Mouse (Mus musculus): ENCODE results near the gene Pmp22. TPM values are rescaled to one million over a fixed set of nuclear protein-coding genes. Genes with fewer than 3 reads are reported as not detected.

Gene Pmp22
- 24.3 and 37.4 TPM in 2 replicates for polyA plus RNA-seq (2015; fragmentation: Nextera tagmentation; extraction: Ambion mirVana)

DNA sequence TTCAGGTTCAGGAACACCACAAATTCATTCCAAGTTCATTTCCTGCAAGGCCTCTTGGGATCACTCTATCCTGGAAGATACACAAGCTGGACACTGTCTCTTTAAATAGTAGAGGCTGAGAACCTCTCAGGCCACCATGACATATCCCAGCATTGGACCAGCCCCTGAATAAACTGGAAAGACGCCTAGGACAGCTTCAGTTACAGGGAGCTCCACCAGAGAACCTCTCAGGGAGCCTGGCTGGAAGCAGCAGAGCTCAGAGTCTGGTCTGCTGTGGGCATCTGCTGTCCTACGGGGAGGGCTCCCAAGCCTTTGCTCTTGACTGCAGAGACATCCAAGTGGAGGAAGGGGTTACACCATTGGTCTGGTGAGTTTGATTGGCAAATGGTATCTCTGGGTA lies at the start of gene Pmp22:
TSS of gene Pmp22 (plus strand) at position 199 of the 400 bp plus-strand sequence.
- H3K27me3 ChIP-seq (replicated peaks; ENCODE audit: control insufficient read depth, insufficient read depth, low read length) = peaks cover 39% of the 10 kb centered on the region
- H3K4me3 ChIP-seq (replicated peaks; ENCODE audit: low read length) = no peak within 1 kb of the TSS

GRCm38 (mm10) chr11:63084536-63084935 lies 44.2 kb upstream of the Pmp22 start:
- Histone ChIP-seq H3K4me2 (ENCODE audit: low read length) (no peak overlapping the region), H3K36me3 (ENCODE audit: control insufficient read depth, insufficient read depth) (no peaks in the 10 kb centered on the region), H3K4me1 (replicated peaks; ENCODE audit: control insufficient read depth, insufficient read depth, low read length) (no peaks in the 10 kb centered on the region), H3K9me3 (ENCODE audit: control insufficient read depth, low read length) (peaks cover 4% of the 10 kb centered on the region; the same call in 1 of the 2 replicates), H3K4me3 (replicated peaks; ENCODE audit: low read length) (no peak overlapping the region), H3K27me3 (replicated peaks; ENCODE audit: control insufficient read depth, insufficient read depth, low read length) (no peaks in the 10 kb centered on the region), H3K27ac (ENCODE audit: low read length) (no peak overlapping the region), H3K9ac (replicated peaks; ENCODE audit: low read depth, low read length) (no peak overlapping the region)
- no peak for ATAC-seq
- WGBS = 81% methylated on average over 3 of the region's 3 CpGs

More for the DNA sequence above, at the start of gene Pmp22:
- Histone ChIP-seq H3K36me3 (ENCODE audit: control insufficient read depth, insufficient read depth) (no peaks in the 10 kb centered on the region), H3K4me1 (replicated peaks; ENCODE audit: control insufficient read depth, insufficient read depth, low read length) (peaks cover 29% of the 10 kb centered on the region), H3K4me2 (ENCODE audit: low read length) (no peak within 1 kb of the TSS), H3K9ac (replicated peaks; ENCODE audit: low read depth, low read length) (no peak within 1 kb of the TSS), H3K9me3 (ENCODE audit: control insufficient read depth, low read length) (no peaks in the 10 kb centered on the region), H3K27ac (ENCODE audit: low read length) (no peak within 1 kb of the TSS)
- 81% methylated on average over 2 of the region's 2 CpGs for WGBS
- no peak for ATAC-seq

GRCm38 (mm10) chr11:63088672-63089071 lies 40.1 kb upstream of the Pmp22 start:
- no peaks in the 10 kb centered on the region for H3K36me3 ChIP-seq (ENCODE audit: control insufficient read depth, insufficient read depth)
- no peak overlapping the region for H3K27ac ChIP-seq (ENCODE audit: low read length)
- no peaks in the 10 kb centered on the region for H3K4me1 ChIP-seq (replicated peaks; ENCODE audit: control insufficient read depth, insufficient read depth, low read length)
- H3K4me3 ChIP-seq (replicated peaks; ENCODE audit: low read length) = no peak overlapping the region
- WGBS = 96% methylated on average over 6 of the region's 6 CpGs
- peaks cover 4% of the 10 kb centered on the region; the same call in 1 of the 2 replicates for H3K9me3 ChIP-seq (ENCODE audit: control insufficient read depth, low read length)
- H3K27me3 ChIP-seq (replicated peaks; ENCODE audit: control insufficient read depth, insufficient read depth, low read length) = no peaks in the 10 kb centered on the region
- no peak overlapping the region for H3K9ac ChIP-seq (replicated peaks; ENCODE audit: low read depth, low read length)
- H3K4me2 ChIP-seq (ENCODE audit: low read length) = no peak overlapping the region
- no peak for ATAC-seq

GRCm38 (mm10) chr11:63090210-63090609 lies 38.6 kb upstream of the Pmp22 start:
- H3K4me1 ChIP-seq (replicated peaks; ENCODE audit: control insufficient read depth, insufficient read depth, low read length) = no peaks in the 10 kb centered on the region
- WGBS = 56% methylated on average over 4 of the region's 4 CpGs
- no peak overlapping the region for H3K4me3 ChIP-seq (replicated peaks; ENCODE audit: low read length)
- no peak overlapping the region for H3K9ac ChIP-seq (replicated peaks; ENCODE audit: low read depth, low read length)
- no peaks in the 10 kb centered on the region for H3K36me3 ChIP-seq (ENCODE audit: control insufficient read depth, insufficient read depth)
- no peak for ATAC-seq
- H3K27me3 ChIP-seq (replicated peaks; ENCODE audit: control insufficient read depth, insufficient read depth, low read length) = no peaks in the 10 kb centered on the region
- no peak overlapping the region for H3K4me2 ChIP-seq (ENCODE audit: low read length)
- no peak overlapping the region for H3K27ac ChIP-seq (ENCODE audit: low read length)
- H3K9me3 ChIP-seq (ENCODE audit: control insufficient read depth, low read length) = no peaks in the 10 kb centered on the region; the same call in 1 of the 2 replicates

DNA sequence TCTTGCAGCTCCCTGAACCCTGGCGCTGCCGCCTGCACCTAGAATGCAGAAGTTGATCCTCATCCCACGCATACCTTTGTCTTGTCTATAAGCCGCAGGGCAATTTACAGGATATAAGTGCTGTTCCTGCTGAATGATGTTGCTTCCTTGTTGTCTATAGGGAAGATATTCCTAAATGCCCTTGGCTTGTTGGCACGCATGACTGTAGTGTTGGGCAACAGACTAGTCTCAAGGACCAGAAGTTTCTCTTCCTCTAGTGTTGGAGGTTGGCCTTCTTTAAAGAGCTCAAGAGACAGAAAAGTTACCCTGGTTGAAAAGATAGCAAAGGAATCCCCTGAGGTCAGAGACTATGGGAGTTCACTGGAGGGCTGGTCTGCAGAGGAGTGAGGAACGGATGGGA lies 37.8 kb upstream of the Pmp22 start:
- 93% methylated on average over 6 of the region's 6 CpGs for WGBS
- Histone ChIP-seq H3K36me3 (ENCODE audit: control insufficient read depth, insufficient read depth) (no peaks in the 10 kb centered on the region), H3K9ac (replicated peaks; ENCODE audit: low read depth, low read length) (no peak overlapping the region), H3K27ac (ENCODE audit: low read length) (no peak overlapping the region), H3K4me3 (replicated peaks; ENCODE audit: low read length) (no peak overlapping the region), H3K4me1 (replicated peaks; ENCODE audit: control insufficient read depth, insufficient read depth, low read length) (no peaks in the 10 kb centered on the region), H3K27me3 (replicated peaks; ENCODE audit: control insufficient read depth, insufficient read depth, low read length) (no peaks in the 10 kb centered on the region), H3K9me3 (ENCODE audit: control insufficient read depth, low read length) (no peaks in the 10 kb centered on the region), H3K4me2 (ENCODE audit: low read length) (no peak overlapping the region)
- ATAC-seq = no peak

GRCm38 (mm10) chr11:63092271-63092670 lies 36.5 kb upstream of the Pmp22 start:
- H3K4me1 ChIP-seq (replicated peaks; ENCODE audit: control insufficient read depth, insufficient read depth, low read length) = no peaks in the 10 kb centered on the region
- ATAC-seq = no peak
- 73% methylated on average over 5 of the region's 5 CpGs for WGBS

DNA sequence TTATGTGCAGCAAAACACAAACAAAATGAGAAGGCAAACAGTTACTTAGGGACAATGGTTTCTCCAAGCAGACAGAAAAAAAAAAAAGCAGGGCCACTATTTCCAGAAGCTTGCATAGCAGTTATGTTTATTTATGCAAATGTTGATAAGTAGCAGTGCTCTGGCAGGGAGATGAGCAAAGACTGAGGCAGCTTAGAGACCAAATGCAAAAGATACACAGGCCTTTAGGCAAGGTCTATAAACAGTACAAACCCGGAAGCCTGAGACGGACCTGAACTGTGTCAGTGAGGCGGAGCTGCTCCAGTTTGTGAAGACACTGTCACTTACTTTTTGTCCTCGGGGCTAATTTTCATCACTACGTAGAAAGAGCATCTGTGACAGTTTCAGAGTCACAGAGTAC lies 35.2 kb upstream of the Pmp22 start:
- H3K36me3 ChIP-seq (ENCODE audit: control insufficient read depth, insufficient read depth) = no peaks in the 10 kb centered on the region
- WGBS = 85% methylated on average over 5 of the region's 5 CpGs

More at GRCm38 (mm10) chr11:63092271-63092670, 36.5 kb upstream of the Pmp22 start:
- H3K4me2 ChIP-seq (ENCODE audit: low read length) = no peak overlapping the region
- no peaks in the 10 kb centered on the region for H3K9me3 ChIP-seq (ENCODE audit: control insufficient read depth, low read length)
- no peaks in the 10 kb centered on the region for H3K27me3 ChIP-seq (replicated peaks; ENCODE audit: control insufficient read depth, insufficient read depth, low read length)
- H3K27ac ChIP-seq (ENCODE audit: low read length) = no peak overlapping the region
- no peak overlapping the region for H3K9ac ChIP-seq (replicated peaks; ENCODE audit: low read depth, low read length)
- no peak overlapping the region for H3K4me3 ChIP-seq (replicated peaks; ENCODE audit: low read length)
- H3K36me3 ChIP-seq (ENCODE audit: control insufficient read depth, insufficient read depth) = no peaks in the 10 kb centered on the region

GRCm38 (mm10) chr11:63094496-63094895 lies 34.3 kb upstream of the Pmp22 start:
- Histone ChIP-seq H3K4me1 (replicated peaks; ENCODE audit: control insufficient read depth, insufficient read depth, low read length) (no peaks in the 10 kb centered on the region), H3K36me3 (ENCODE audit: control insufficient read depth, insufficient read depth) (no peaks in the 10 kb centered on the region), H3K4me2 (ENCODE audit: low read length) (no peak overlapping the region), H3K27me3 (replicated peaks; ENCODE audit: control insufficient read depth, insufficient read depth, low read length) (no peaks in the 10 kb centered on the region), H3K27ac (ENCODE audit: low read length) (no peak overlapping the region), H3K9ac (replicated peaks; ENCODE audit: low read depth, low read length) (no peak overlapping the region), H3K4me3 (replicated peaks; ENCODE audit: low read length) (no peak overlapping the region), H3K9me3 (ENCODE audit: control insufficient read depth, low read length) (no peaks in the 10 kb centered on the region)
- ATAC-seq = no peak
- 80% methylated on average over 8 of the region's 8 CpGs for WGBS

More for the DNA sequence above, 35.2 kb upstream of the Pmp22 start:
- Histone ChIP-seq H3K9ac (replicated peaks; ENCODE audit: low read depth, low read length) (no peak overlapping the region), H3K4me3 (replicated peaks; ENCODE audit: low read length) (no peak overlapping the region), H3K4me2 (ENCODE audit: low read length) (no peak overlapping the region), H3K27ac (ENCODE audit: low read length) (no peak overlapping the region), H3K9me3 (ENCODE audit: control insufficient read depth, low read length) (no peaks in the 10 kb centered on the region), H3K4me1 (replicated peaks; ENCODE audit: control insufficient read depth, insufficient read depth, low read length) (no peaks in the 10 kb centered on the region), H3K27me3 (replicated peaks; ENCODE audit: control insufficient read depth, insufficient read depth, low read length) (no peaks in the 10 kb centered on the region)
- ATAC-seq = no peak

DNA sequence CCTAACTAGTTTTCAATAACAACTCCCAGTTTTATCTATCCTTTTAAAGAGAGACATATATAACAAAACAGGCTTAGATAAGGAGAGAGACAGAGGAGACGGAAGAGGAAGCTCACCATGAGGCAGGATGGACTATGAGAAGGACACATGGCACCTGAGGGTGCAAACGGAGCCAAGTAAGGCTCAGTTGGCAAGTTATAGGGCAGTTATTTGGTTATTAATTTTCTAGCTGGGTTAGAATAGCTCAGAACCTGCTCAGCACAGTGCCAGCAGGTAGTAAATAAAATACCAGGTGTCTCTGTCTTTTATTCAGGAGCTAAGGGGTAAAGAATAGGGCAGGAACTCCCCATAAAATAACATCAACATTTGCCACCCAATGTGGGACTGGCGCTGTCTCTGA lies 30.8 kb upstream of the Pmp22 start:
- Histone ChIP-seq H3K4me1 (replicated peaks; ENCODE audit: control insufficient read depth, insufficient read depth, low read length) (no peaks in the 10 kb centered on the region), H3K9me3 (ENCODE audit: control insufficient read depth, low read length) (no peaks in the 10 kb centered on the region), H3K4me3 (replicated peaks; ENCODE audit: low read length) (no peak overlapping the region), H3K36me3 (ENCODE audit: control insufficient read depth, insufficient read depth) (no peaks in the 10 kb centered on the region), H3K4me2 (ENCODE audit: low read length) (no peak overlapping the region), H3K27me3 (replicated peaks; ENCODE audit: control insufficient read depth, insufficient read depth, low read length) (no peaks in the 10 kb centered on the region), H3K27ac (ENCODE audit: low read length) (no peak overlapping the region), H3K9ac (replicated peaks; ENCODE audit: low read depth, low read length) (no peak overlapping the region)
- ATAC-seq = no peak
- WGBS = 86% methylated on average over 3 of the region's 3 CpGs

DNA sequence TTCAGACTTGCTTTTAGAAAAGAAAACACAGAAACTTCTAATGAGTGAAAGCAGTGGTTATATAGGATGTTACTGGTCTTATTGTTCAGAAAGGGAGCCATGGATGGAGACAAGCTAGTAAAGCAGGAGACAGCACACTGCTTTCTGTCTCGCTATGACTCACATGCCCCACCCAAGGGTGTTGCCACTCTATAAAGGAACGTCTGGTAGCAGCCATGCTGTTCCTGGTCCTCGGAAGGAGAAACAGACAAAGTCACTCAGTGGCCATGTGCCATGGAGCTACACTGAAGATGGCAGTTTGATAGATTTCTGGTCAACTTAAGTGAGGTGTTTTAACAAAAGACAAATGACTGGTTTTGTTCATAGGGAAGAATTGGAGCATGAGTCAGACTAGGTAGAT lies 29.4 kb upstream of the Pmp22 start:
- WGBS = 81% methylated on average over 3 of the region's 3 CpGs
- ATAC-seq = no peak

More for the DNA sequence above, 29.4 kb upstream of the Pmp22 start:
- Histone ChIP-seq H3K4me3 (replicated peaks; ENCODE audit: low read length) (no peak overlapping the region), H3K4me2 (ENCODE audit: low read length) (no peak overlapping the region), H3K4me1 (replicated peaks; ENCODE audit: control insufficient read depth, insufficient read depth, low read length) (no peaks in the 10 kb centered on the region), H3K9ac (replicated peaks; ENCODE audit: low read depth, low read length) (no peak overlapping the region), H3K27me3 (replicated peaks; ENCODE audit: control insufficient read depth, insufficient read depth, low read length) (no peaks in the 10 kb centered on the region; the same call in 1 of the 2 replicates), H3K9me3 (ENCODE audit: control insufficient read depth, low read length) (no peaks in the 10 kb centered on the region), H3K36me3 (ENCODE audit: control insufficient read depth, insufficient read depth) (no peaks in the 10 kb centered on the region), H3K27ac (ENCODE audit: low read length) (no peak overlapping the region)
